Mouse (Mus musculus): Measurements from ENCODE around the gene Olfr1274-ps.
"Not testable (repeated sequence)": the region's sequence is repeated elsewhere in the genome, so short reads cannot be mapped to it uniquely, and the experiment has no call there.

Olfr1274-ps gene

GRCm38 (mm10) chr2:90398633-90399107 is at the start of gene Olfr1274-ps:
TSS of gene Olfr1274-ps (plus strand) at chr2:90398683.
- not testable (repeated sequence) for DNase-seq (ENCODE audit: low spot score in 2 of 2)

- not testable (repeated sequence) for DNase-seq (ENCODE audit: low spot score in 2 of 2)
These were observed 47.4 kb upstream of the Olfr1274-ps start for GRCm38 (mm10) chr2:90351047-90351446.

- DNase-seq (ENCODE audit: low spot score in 2 of 2) = not testable (repeated sequence)
These were observed 46.9 kb upstream of the Olfr1274-ps start for GRCm38 (mm10) chr2:90351540-90351939.

GRCm38 (mm10) chr2:90359229-90359628 is 39.3 kb upstream of the Olfr1274-ps start:
- DNase-seq (ENCODE audit: low spot score in 2 of 2) = not testable (repeated sequence)

GRCm38 (mm10) chr2:90360199-90360598 is 38.3 kb upstream of the Olfr1274-ps start:
- not testable (repeated sequence) for DNase-seq (ENCODE audit: low spot score in 2 of 2)

GRCm38 (mm10) chr2:90414110-90414821 is 15.8 kb downstream of the Olfr1274-ps start:
- not testable (repeated sequence) for DNase-seq (ENCODE audit: low spot score in 2 of 2)

- not testable (repeated sequence) for DNase-seq (ENCODE audit: low spot score in 2 of 2)
These were observed 23.8 kb downstream of the Olfr1274-ps start for GRCm38 (mm10) chr2:90422282-90422681.

- DNase-seq (ENCODE audit: low spot score in 2 of 2) = not testable (repeated sequence)
These were observed 26.5 kb downstream of the Olfr1274-ps start for GRCm38 (mm10) chr2:90424937-90425336.

- DNase-seq (ENCODE audit: low spot score in 2 of 2) = not testable (repeated sequence)
These were observed 30.7 kb downstream of the Olfr1274-ps start for GRCm38 (mm10) chr2:90428988-90429717.

- not testable (repeated sequence) for DNase-seq (ENCODE audit: low spot score in 2 of 2)
These were observed 31.3 kb downstream of the Olfr1274-ps start for GRCm38 (mm10) chr2:90429782-90430181.

- DNase-seq (ENCODE audit: low spot score in 2 of 2) = not testable (repeated sequence)
These were observed 39.0 kb downstream of the Olfr1274-ps start for GRCm38 (mm10) chr2:90437453-90437852.

GRCm38 (mm10) chr2:90440169-90440568 is 41.7 kb downstream of the Olfr1274-ps start:
- DNase-seq (ENCODE audit: low spot score in 2 of 2) = not testable (repeated sequence)

- DNase-seq (ENCODE audit: low spot score in 2 of 2) = not testable (repeated sequence)
These were observed 43.3 kb downstream of the Olfr1274-ps start for GRCm38 (mm10) chr2:90441811-90442210.

GRCm38 (mm10) chr2:90443811-90444210 is 45.3 kb downstream of the Olfr1274-ps start:
- DNase-seq (ENCODE audit: low spot score in 2 of 2) = no peak

- no peak for DNase-seq (ENCODE audit: low spot score in 2 of 2)
These were observed 50.7 kb downstream of the Olfr1274-ps start for GRCm38 (mm10) chr2:90448967-90449740.

- no peak for DNase-seq (ENCODE audit: low spot score in 2 of 2)
These were observed 53.9 kb downstream of the Olfr1274-ps start for GRCm38 (mm10) chr2:90452380-90452779.

Data from cerebellum, postnatal 4 days (tissue).